Mouse (Mus musculus) myocyte (in vitro differentiated cells): ENCODE results near the gene Tmbim7.

Experiments
- MAX ChIP-seq: IDR thresholded peaks from one replicate; pipeline ENCODE4 v1.6.1; 2011; ENCODE audit warnings: low read depth, mild to moderate bottlenecking, control low read depth
- MYOD1 ChIP-seq, 3 experiments: IDR thresholded peaks; one replicate each; pipeline ENCODE4 v1.6.1; 2011; ENCODE audit warnings: control low read depth in 2 of 3, low read depth in 2 of 3, mild to moderate bottlenecking in 2 of 3, moderate library complexity in 1 of 3; ENCODE audit not compliant: insufficient read length in 2 of 3, control insufficient read depth in 1 of 3
- POLR2A ChIP-seq: IDR thresholded peaks from one replicate; pipeline ENCODE4 v1.6.1; 2011; ENCODE audit warnings: low read depth, mild to moderate bottlenecking, control low read depth, moderate library complexity; ENCODE audit not compliant: insufficient read length
- POLR2AphosphoS2 ChIP-seq: IDR thresholded peaks from one replicate; pipeline ENCODE4 v1.6.1; 2011; ENCODE audit warnings: low read depth, control low read depth; ENCODE audit not compliant: insufficient read length
- TCF12 ChIP-seq: IDR thresholded peaks from one replicate; pipeline ENCODE4 v1.6.1; 2011; ENCODE audit warnings: mild to moderate bottlenecking, control low read depth; ENCODE audit not compliant: poor library complexity, insufficient read depth, severe bottlenecking
- TCF3 ChIP-seq: IDR thresholded peaks from one replicate; pipeline ENCODE4 v1.6.1; 2011; ENCODE audit warnings: low read depth, control low read depth; ENCODE audit not compliant: insufficient read length

- TF ChIP-seq MAX (no peak), TCF12 (no peak), POLR2A (no peak), MYOD1 (IDR thresholded peaks at IDR 0.05; ENCODE audit: control insufficient read depth in 1 of 3, insufficient read length in 2 of 3, low read depth in 2 of 3) (no peak), POLR2AphosphoS2 (no peak), TCF3 (no peak)
Observed at GRCm38 (mm10) chr5:3648206-3648848, 2.7 kb upstream of the Tmbim7 start.
